Mouse (Mus musculus) embryonic fibroblast, embryonic 13.5 days (primary cell): Measurements from ENCODE around the gene Smad3. TPM values are rescaled to one million over a fixed set of nuclear protein-coding genes. Genes with fewer than 3 reads are reported as not detected.
A peak's percentile ranks its signal among the peaks of the same experiment; 100 is the strongest.

Experiments
- H3K27ac ChIP-seq: 2 replicates; pipeline ENCODE4 v1.5.1; 2012; ENCODE audit warnings: low read length, control low read depth, inconsistent platforms; ENCODE audit not compliant: insufficient read depth
- H3K4me1 ChIP-seq: 2 replicates; pipeline ENCODE4 v1.6.1; 2011; ENCODE audit warnings: low read length; ENCODE audit not compliant: control insufficient read depth, insufficient read depth
- H3K4me3 ChIP-seq: 2 replicates; pipeline ENCODE4 v1.5.1; 2011; ENCODE audit warnings: mild to moderate bottlenecking, control low read depth, low read length; ENCODE audit not compliant: insufficient read depth
- CTCF ChIP-seq: IDR thresholded peaks from 2 replicates; pipeline ENCODE4 v1.5.1; 2011; ENCODE audit warnings: mild to moderate bottlenecking, control low read depth, low read length, moderate library complexity, borderline replicate concordance; ENCODE audit not compliant: insufficient read depth
- POLR2A ChIP-seq: IDR thresholded peaks from 2 replicates; pipeline ENCODE4 v1.6.1; 2011; ENCODE audit warnings: low read depth, mild to moderate bottlenecking, control low read depth, low read length, moderate library complexity
- polyA plus RNA-seq: library from polyadenylated mRNA; stranded (reverse); fragments of >200 nt; gene quantifications from 2 replicates; pipeline ENCODE4 v1.2.4, GENCODE M21; 2011; ENCODE audit warnings: low read depth; ENCODE audit not compliant: missing spikeins, insufficient read length

Gene Smad3
- polyA plus RNA-seq, 1 experiment = 52.4 TPM

- H3K4me3 ChIP-seq = no peak overlapping the region
- peak overlapping the region; percentile 41; the same call in 1 of the 2 replicates for H3K27ac ChIP-seq
- H3K4me1 ChIP-seq = peaks cover 46% of the 10 kb centered on the region
- TF ChIP-seq POLR2A (no peak), CTCF (no peak)
Measured at GRCm38 (mm10) chr9:63716150-63717138, 41.4 kb downstream of the Smad3 start.

- Histone ChIP-seq H3K4me1 (peaks cover 36% of the 10 kb centered on the region), H3K4me3 (no peak overlapping the region), H3K27ac (no peak overlapping the region)
- TF ChIP-seq CTCF (no peak), POLR2A (no peak)
Measured at GRCm38 (mm10) chr9:63714572-63714971, 43.2 kb downstream of the Smad3 start.

- H3K4me1 ChIP-seq = peaks cover 26% of the 10 kb centered on the region
- H3K4me3 ChIP-seq = no peak overlapping the region
- no peak overlapping the region for H3K27ac ChIP-seq
- TF ChIP-seq POLR2A = no peak
Measured at GRCm38 (mm10) chr9:63712838-63713237, 45.0 kb downstream of the Smad3 start.

DNA sequence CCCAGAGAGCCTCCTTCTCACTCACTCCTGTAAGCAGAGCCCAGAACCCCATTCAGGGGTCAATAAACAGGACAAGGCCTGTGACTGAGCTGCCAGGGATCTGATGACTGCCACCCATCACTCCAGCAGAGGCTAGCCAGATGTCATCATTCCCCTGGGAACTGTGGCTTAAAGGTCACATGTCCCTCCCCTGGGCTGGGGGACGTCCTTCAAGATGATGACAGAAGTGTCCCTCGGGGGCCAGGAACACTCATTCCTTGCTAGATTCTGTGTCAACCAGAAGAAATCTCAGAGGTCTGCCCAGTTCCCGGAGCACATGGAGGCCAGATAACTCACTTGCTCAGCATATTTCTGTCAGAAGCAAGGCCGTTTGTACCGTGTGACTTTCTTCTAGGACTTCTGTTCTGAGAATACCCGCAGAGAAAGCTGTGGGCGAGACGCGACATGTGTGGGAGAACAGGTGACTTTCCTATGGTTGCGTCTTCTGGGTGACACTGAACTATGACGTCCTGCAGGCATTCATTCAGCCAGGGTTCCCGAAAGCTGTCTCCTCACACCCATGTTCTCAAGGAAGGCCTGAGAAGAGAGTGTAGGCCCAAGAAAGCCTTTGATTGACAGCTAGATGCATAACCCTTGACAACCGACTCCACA is 46.1 kb downstream of the Smad3 start:
- Histone ChIP-seq H3K27ac (no peak overlapping the region), H3K4me3 (no peak overlapping the region), H3K4me1 (peaks cover 27% of the 10 kb centered on the region)
- TF ChIP-seq POLR2A = no peak
- TF ChIP-seq CTCF = no peak

DNA sequence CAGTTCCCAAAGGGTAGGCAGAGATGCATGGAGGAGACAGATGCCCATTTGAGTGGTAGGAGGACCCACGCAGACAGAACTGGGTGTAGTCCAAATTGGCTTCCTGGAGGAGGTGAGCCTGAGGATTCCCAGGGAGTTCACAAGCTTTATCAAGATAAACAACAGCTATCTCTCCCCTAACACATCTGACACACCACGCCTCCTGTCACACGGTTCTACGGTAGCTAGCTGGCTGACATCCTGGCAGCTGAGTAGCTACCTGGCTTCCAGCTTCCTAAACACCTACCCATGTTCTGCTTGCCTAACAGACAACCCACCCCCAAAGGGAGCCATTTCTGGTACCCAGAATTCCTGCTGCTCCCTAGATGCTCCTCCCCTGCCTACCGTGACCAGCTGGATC is 47.9 kb downstream of the Smad3 start:
- no peak overlapping the region for H3K27ac ChIP-seq
- H3K4me1 ChIP-seq = peaks cover 30% of the 10 kb centered on the region
- H3K4me3 ChIP-seq = no peak overlapping the region
- TF ChIP-seq CTCF (no peak), POLR2A (no peak)

- no peak for TF ChIP-seq POLR2A
- peak; percentile 53; the same call in 1 of the 2 replicates for TF ChIP-seq CTCF
- peaks cover 30% of the 10 kb centered on the region for H3K4me1 ChIP-seq
- H3K27ac ChIP-seq = no peak overlapping the region
- no peak overlapping the region for H3K4me3 ChIP-seq
Measured at GRCm38 (mm10) chr9:63709266-63709665, 48.5 kb downstream of the Smad3 start.

DNA sequence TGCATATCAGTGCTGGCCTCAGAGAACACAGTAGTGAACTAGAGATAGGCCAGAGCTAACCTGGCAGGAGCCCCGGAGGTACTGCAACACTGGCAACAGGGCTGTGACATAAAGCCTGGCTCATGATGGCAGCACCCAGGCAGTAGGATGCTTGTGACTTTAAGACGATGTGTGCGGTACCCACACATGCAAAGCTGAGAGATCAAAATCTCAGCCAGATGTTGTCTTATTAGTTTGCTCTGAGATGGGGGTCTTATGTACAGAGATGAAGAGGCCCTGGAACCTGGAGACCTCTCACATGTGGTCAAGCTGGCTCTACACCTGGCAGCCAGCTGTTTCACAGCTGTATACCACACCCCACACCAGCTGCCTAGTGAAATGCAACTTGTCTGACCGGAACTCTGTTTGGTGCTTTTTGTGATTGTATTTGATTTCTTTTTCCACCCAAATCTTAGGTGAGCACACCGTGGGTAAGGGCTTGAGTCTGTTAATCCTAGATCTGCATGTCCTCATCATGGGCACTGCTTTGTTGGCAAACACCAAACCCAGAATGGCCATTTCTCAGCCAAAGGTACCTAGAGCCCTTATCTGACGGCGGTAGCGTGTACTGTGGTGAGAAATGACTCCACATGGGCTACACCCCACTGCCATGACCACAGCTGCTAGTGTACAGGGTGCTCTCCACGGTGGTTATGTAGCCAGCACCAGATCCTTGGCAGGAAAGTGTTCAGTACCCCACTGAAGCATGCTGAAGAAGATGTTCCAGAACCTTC is 49.8 kb downstream of the Smad3 start:
- no peak overlapping the region for H3K4me3 ChIP-seq
- H3K4me1 ChIP-seq = peaks cover 28% of the 10 kb centered on the region
- H3K27ac ChIP-seq = no peak overlapping the region
- TF ChIP-seq CTCF (no peak), POLR2A (no peak)

DNA sequence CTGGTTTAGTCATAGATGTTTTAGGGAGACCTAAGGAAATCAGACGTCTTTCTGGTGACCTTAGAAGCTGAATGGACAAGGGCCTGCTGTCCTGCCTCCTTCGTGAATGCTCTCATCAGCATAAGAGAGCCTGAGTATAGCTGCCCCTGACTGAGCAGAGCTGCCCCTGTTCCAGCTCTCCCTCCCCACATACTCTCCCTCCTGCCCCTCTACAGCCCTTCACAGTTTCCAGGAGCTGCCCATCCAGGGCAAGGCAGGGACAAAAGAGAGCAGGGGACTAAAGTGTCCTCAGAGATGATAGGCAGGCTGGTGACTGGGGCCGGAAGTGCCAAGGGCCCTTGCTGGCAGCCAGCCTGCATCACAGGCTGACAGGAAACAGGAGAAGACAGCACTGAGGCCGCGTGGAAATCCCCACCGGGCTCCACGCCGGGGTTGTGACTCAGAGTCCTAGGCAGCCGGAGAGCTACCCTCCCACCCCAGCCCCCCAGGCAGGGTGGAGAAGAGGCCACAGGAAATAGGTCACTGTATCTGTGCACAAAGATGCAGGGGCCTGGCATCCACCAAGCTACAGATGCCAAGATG is 51.6 kb downstream of the Smad3 start:
- peak overlapping the region; percentile 86 for H3K27ac ChIP-seq
- TF ChIP-seq POLR2A = no peak
- TF ChIP-seq CTCF = no peak
- no peak overlapping the region for H3K4me3 ChIP-seq
- peaks cover 35% of the 10 kb centered on the region for H3K4me1 ChIP-seq

DNA sequence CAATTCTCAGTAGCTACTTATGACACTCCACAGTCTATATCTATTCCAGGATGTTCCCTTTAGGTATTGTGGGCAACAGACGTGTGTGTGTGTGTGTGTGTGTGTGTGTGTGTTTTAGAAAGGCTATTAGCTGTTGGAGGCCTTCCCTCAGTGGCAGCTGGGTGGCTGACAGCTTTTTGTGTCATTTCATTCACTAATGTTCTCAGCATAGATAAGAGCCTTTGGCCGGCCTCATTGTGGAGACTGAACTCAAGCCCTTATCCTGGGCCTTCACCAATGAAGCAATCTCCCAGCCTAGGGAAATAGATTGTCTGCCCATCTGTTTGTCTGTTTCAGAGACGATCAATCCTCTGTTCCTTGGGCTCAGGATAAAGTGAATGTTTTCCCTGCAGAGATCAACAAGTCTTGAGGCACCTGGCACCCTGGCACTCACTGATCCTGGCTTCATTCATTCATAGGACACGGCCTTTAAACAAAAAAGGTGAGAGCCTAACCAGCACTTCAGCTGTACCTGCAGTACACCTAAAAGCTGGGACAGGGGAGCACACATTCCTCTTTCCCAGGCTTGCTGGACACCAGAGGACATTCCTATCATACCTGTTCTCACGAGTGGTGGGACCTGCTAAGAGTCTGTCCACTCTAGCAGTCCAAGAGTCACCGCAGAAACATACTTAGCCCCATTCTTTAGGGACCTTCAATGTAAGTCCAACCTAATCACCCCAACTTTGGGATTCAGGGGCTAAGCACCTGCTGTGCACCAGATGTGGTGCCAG is 52.6 kb downstream of the Smad3 start:
- no peak overlapping the region for H3K4me3 ChIP-seq
- no peak for TF ChIP-seq POLR2A
- no peak for TF ChIP-seq CTCF
- peak overlapping the region; percentile 86; the same call in 1 of the 2 replicates for H3K27ac ChIP-seq
- peaks cover 43% of the 10 kb centered on the region for H3K4me1 ChIP-seq
